Mouse (Mus musculus) adipose tissue, adult 10 weeks (tissue): ENCODE results near the gene Itih5. TPM values are rescaled to one million over a fixed set of nuclear protein-coding genes. Genes with fewer than 3 reads are reported as not detected.

ENCODE experiments used
- polyA plus RNA-seq: library from polyadenylated mRNA; stranded (reverse); fragments of 350-450 nt; fragmentation: Illumina TruSeq; extraction: RNeasy Lipid Tissue Mini Kit (QIAGEN cat#74804); gene quantifications from one replicate; pipeline ENCODE4 v1.2.3, GENCODE M21; 2014; ENCODE audit warnings: low read depth, low replicate concordance

Gene Itih5
- polyA plus RNA-seq = 73.7 TPM

DNA sequence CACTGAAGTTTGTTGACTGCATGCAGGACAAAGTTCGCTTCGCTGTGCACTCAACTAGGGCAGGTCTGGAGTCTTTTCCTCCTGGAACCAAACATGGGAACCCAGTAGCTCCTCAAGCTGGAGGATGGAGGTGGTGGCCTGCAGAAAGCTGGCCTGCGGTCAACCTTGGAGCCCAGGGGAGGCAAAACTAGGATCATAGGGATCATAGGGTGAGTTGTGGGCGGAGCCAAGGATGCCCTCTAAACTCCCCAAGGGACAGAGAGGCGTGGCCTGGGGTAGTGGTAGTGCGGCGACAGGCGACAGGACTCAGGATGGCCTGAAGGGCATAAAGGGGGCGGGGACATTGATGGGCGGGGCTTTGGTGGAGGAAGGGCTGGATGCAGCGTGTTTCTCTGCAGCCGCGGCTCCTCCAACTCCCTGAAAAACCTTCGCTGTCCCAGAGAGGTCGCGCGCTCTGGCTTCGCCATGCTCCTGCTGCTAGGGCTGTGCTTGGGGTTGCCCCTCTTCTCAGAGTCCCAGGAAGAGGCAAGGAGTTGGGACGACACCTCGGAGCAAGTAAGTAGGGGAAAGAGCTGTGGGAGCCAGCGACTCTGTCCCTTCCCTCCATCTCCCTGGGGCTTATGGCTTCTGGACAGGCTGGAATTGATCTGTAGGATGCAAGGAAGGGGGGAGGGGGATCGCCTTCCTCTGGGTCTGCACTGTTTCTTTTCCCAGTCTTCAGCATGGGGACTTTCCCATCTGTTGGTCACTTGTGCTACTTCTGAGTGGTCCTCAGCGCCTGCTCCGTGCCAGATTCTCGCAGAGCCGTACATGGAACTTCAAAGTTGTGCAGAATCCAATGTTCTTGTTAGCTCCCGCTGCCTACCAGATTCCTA lies at the start of gene Itih5:
Gene Itih5 (plus strand): TSS at position 371 of the 875 bp plus-strand sequence.

DNA sequence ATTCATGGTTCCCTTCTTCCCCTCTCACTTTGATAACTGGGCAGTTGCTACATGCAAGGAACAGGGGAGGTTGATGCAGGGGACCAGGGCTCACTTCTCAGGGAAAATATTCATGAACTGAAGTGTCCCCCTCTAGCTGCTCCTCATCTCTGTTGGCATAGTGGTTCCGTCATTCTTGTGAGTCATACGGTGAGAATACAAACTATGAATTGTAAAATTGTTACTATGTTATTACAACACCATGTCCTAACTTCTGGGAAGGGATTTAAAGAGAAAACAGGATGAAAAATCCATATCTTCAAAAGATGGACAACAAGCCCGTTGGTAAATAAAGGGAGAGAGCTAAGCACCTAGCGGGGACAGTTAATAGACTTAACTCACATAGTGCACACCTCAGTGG lies 22.1 kb upstream of the Itih5 start, which contains the start of gene Itih2:
Gene Itih2 (minus strand): TSS at position 101 of the 400 bp plus-strand sequence.

Other genes with a start within 250 kb of the Itih5 start
- gene Taf3, start 105.0 kb upstream of the Itih5 start, polyA plus RNA-seq = 9.2 TPM
- gene Atp5c1, start 73.1 kb upstream of the Itih5 start, polyA plus RNA-seq = 346 TPM
- 14.9 TPM for gene Kin, start 73.0 kb upstream of the Itih5 start, polyA plus RNA-seq
- gene Itih2, start 22.2 kb upstream of the Itih5 start, polyA plus RNA-seq = 6.3 TPM
- 2.4 TPM for gene Sfmbt2, start 216.9 kb downstream of the Itih5 start, polyA plus RNA-seq